Mouse (Mus musculus): ENCODE data around the gene Map2k5.

Map2k5 gene

DNA sequence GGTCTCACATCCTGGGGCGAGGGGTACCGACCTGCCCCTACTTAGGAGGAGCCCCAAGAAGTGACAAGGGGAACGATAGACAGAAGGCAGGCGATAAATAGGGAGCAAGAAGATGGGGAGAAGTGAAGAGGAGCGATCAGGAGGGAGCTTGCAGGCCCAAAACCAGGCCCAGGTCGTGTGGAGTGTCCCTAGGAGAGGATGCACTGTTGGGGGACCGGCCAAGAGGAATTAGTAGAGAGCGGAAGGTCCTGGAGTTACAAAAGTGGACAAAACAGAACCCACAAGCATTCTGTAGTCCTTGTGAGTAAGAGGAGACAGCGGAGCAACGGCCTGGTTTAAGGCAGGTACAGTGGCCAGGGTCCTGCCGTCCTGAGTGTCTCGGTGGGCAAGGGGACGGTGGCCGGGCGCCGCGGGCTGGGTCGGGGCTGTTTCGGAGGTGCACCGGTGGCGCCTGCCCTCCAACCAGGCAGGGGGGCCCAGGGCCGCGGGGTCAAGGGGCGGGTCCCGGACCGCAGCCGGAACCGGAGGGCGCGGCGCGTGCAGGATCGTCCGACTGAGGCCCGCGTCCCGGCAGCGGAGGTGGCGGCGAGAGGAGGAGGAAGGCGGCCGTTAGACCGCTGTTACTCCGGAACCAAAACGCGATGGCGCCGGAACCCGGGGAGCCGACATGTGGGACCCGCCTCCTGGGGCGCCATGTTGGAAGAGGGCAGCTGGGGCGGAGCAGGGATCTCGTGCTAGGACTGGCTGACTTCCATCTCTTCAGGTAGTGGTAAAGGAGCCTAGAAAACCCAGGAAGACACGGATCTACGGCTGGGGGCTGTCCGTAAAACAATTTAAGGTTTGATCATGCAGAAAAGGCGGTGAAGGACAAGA is at the start of gene Map2k5:
Map2k5 (minus strand) TSS at position 633 of the 873 bp plus-strand sequence.
- DNase-seq: peak; percentile 94

- DNase-seq: peak; percentile 42
Measured at GRCm38 (mm10) chr9:63421096-63421736, 43.5 kb upstream of the Map2k5 start.

- DNase-seq: peak; percentile 9
Measured at GRCm38 (mm10) chr9:63420396-63420795, 42.7 kb upstream of the Map2k5 start.

GRCm38 (mm10) chr9:63400176-63400575 is 22.5 kb upstream of the Map2k5 start:
- DNase-seq: no peak

GRCm38 (mm10) chr9:63399463-63399815 is 21.7 kb upstream of the Map2k5 start:
- no peak for DNase-seq

DNA sequence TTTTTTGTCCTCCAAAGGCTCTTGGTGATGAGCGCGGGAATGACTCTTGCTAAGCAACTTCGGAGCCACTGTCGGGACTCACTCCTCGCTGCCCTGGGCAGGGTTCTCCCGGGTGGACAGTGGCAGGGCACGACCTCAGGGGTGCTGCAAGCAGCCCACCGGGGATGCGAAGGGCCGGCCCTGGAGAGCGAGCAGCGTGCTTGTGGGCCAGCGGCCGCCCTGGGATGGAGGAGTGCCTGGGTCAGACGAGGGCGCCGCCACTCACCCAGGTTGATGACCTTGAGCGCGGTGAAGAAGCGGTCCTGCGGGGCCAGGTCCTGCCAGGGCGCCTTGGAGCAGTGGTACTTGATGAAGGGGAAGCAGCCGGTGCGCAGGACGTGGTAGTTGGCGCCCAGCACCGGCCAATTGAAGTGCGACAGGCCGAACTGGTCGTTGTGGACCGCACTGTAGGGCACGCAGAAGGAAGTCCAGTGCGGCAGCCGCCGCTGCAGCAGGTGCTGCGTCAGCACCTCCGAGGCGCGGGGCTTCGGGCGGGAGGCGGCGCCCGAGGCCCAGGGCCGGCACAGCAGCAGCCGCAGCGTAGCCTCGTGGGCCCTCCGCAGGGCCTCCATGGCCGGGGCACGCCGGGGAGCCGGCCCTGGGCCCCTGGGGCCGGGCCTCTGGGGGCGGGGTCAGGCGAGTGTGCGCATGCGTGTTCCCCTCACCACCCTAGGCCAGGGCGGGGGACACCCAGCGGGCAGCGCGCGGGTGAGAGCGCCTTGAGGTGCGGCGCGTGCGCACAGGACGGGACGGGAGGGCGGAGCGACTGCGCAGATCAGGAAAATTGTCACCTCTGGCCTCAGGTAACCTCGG is 21.1 kb upstream of the Map2k5 start, which contains the start of gene 2300009A05Rik:
2300009A05Rik (minus strand) TSS at position 636 of the 852 bp plus-strand sequence.
- peak; percentile 95 for DNase-seq

DNA sequence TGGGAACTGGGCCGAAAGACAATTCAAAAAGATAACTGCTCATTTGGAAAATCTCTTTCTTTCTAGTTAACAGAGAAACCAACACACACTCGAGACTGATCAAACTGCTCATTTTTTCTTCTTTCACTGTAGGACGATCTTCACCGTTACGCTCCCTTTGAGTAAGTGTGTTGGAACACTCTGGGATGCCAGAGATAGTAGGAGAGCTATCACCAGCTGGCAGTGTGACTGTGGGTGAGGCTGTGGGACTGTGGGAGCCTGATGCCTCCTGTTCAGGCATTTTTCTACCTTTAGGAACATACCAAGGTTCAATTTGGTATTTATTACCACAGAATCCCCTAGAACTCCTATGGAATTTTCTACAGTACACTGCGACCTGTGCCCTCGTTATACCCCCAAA is 17.9 kb upstream of the Map2k5 start:
- no peak for DNase-seq

DNA sequence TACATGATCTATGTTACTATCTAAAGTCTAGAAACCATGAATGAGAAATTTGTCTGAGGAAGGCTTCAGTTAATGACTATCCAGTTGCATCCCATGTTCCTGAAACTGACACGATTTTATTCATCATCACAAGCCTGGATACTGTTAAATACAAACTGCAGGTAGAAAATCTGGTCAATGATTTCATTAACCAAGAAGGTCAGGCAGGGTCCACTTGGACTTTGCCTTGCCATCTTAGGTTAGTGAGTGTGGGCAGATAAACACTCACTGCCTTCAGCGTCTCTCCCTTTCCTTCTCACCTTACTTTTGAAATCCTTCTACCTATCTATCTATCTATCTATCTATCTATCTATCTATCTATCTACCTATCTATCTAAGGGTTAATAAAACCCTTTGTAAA is 13.6 kb upstream of the Map2k5 start:
- no peak for DNase-seq

DNA sequence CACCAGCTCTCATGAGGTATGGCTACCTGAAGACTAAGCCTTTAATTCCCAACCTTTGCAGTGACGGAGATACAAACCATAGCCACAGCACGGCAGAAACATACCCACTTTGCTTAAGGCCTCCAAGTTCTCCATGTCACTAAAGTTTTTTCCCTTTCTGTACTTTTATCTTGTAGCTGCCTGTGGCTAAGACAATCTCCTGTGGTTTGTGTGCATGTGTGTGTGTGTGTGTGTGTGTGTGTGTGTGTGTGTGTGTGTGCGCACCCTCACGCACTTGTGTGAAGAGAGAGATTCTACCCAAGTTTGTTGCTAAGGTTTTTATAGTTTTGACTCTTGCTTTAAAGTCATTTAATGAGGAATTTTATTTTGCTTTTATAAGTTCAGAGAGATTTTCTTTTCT is 5.1 kb upstream of the Map2k5 start:
- DNase-seq: no peak

DNA sequence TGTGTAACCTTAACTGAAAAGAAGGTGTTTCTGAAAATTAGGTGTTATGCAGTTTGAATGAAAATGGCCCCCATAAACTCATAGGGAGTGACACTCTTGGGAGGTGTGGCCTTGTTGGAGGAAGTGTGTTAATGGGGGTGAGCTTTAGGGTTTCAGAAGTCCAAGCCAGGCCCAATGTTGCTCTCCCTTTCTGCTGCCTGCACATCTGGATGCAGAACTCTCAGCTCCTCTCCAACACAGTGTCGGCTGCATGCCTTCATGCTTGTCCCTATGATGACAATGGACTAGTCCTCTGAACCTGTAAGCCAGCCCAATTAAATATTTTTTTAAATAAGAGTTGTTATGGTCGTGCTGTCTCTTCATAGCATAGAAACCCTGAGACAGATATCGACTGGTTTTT is 2.6 kb upstream of the Map2k5 start:
- DNase-seq: no peak

DNA sequence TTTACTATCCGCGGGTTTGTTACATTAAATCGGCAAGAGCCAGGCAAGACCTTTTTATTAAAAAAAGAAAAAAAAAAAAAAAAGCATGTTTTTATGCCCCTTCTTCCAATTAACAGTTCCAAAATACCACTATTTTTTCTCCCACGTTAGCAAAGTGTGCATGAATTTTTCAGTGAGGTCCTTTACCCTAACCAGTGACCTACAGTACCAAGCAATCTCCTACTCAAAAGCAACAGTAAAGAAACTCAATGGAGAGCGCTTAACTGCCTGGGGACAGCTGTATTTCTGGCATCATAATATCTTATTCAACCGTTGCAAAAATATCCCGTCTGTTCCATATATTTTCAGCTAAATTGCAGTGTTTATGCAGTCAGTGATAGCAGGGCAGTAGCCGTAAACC is 472 bp upstream of the Map2k5 start:
- DNase-seq: peak; percentile 16

GRCm38 (mm10) chr9:63373315-63373714 is 4.4 kb downstream of the Map2k5 start:
- no peak for DNase-seq

- no peak for DNase-seq
Measured at GRCm38 (mm10) chr9:63372541-63372940, 5.2 kb downstream of the Map2k5 start.

- peak; percentile 15 for DNase-seq
Measured at GRCm38 (mm10) chr9:63360410-63360809, 17.3 kb downstream of the Map2k5 start.

DNA sequence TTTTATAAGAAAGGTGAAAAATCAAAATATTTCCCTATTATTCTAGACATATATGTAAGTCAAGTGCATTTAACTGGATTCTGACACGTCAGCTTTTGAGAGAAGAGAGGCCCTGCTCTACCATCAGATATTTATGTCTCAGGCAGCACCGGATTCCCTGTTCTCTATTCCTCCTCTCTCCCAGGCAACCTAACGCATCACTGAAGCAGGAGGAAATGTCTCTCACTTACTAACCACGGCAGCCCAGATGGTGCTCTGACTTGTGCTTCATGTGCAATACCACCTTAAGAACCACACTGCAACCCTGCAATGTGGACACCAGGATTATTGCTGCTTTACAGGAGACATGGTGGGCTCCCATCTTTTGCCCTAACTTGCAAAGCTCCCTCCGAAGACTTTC is 18.7 kb downstream of the Map2k5 start:
- DNase-seq: no peak

GRCm38 (mm10) chr9:63356721-63357120 is 21.0 kb downstream of the Map2k5 start:
- DNase-seq: no peak

DNA sequence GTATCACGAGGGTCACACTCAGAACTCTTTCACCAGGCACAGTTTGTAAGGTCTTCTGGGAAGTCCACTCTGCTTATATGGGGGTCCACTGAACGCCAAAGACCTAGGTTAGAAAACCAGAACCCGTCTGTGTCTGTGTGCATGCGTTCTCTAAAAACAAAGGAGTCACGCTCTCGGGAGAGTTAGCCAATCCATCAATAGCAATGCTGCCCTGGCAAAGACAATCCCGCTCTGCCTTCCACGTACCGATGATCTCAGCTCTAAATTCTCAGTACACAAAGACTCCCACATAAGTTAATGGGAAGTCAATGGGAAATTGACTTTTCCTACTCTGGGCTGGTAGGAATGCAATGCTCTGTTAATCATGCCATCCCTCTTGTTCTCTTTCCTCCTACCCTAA is 21.4 kb downstream of the Map2k5 start:
- DNase-seq: no peak

DNA sequence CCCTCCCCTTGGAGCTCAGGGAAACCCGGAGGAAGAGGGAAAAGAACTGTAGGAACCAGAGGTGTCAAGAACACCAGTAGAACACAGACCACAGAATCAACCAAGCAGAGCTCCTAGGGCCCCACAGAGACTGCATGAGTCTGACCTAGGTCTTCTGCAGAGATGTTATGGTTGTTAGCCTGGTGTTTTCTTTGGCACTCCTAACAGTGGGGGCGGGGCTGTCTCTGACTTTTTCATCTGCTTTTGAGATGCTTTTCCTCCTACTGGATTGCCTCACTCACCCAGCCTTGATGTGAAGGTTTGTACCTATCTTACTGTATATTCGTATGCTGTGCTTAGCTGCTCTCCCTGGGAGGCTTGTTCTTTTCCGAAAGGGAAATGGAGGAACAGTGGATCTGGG is 23.5 kb downstream of the Map2k5 start:
- DNase-seq: no peak

DNA sequence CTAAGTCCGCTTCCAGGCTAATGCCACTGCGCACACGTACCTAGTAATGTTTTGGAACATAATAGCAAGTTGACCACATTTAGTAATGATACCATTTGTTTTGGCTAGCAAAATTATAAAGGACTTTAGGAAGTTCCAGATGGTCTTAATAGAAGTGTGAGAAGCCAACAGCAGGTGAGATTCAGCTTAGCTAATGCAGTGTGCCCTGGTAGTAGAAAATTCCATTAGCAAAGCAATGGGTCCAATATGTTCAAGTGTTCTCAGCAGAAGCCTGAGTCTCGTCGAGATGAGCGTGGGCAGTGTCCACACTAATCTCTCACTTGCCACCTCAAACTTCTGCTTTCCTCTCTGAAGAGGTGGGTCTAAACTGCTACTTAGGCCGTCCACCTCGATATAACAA is 27.7 kb downstream of the Map2k5 start:
- DNase-seq: no peak

- no peak for DNase-seq
Measured at GRCm38 (mm10) chr9:63349241-63349640, 28.5 kb downstream of the Map2k5 start.

- no peak for DNase-seq
Measured at GRCm38 (mm10) chr9:63348146-63348545, 29.6 kb downstream of the Map2k5 start.

DNA sequence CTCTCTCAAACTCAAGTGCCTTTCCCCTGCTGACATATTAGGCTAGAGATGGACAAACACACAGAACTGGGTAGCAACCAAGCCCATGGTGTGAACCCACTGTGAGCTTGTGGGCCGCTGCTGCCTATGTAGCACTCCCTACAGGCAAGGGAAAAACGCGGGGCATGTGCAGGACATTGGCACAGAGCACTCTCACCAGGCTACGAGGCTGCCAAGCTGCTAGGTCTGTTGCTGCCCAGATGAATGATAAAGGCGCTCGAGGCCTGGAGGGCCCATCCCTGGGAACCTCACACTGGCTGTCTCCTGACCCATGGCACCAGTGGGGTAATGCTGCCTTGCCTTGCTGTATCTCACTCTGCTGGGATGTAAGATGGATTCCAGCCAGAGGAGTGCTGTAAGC is 31.7 kb downstream of the Map2k5 start:
- no peak for DNase-seq

DNA sequence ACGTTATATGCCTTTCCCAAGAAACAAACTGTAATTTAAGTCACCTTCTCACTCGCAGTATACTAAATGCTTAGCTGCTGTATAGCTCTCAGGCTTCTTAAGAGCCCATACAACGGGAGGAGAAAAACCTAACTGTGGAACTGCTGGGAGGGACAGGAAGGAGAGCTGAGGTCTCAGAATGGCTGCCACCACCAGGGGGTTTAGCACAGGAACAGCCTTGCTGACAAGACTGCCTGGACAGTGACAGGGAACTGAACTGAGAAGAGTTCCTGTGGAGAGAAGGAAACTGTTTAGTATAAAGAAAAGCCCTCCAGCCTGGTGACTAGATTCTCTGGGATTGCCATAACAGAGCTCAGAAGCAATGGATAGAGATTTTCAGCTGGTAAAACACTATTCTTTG is 35.9 kb downstream of the Map2k5 start:
- peak; percentile 21 for DNase-seq

All from embryo, embryonic 11 days (tissue).